Mouse (Mus musculus) embryonic fibroblast, embryonic 13.5 days (primary cell): ENCODE data around the gene Tspan9.

Experiments
- CTCF ChIP-seq: IDR thresholded peaks from 2 replicates; pipeline ENCODE4 v1.5.1; 2011; ENCODE audit warnings: mild to moderate bottlenecking, control low read depth, low read length, moderate library complexity, borderline replicate concordance; ENCODE audit not compliant: insufficient read depth
- POLR2A ChIP-seq: IDR thresholded peaks from 2 replicates; pipeline ENCODE4 v1.6.1; 2011; ENCODE audit warnings: low read depth, mild to moderate bottlenecking, control low read depth, low read length, moderate library complexity

DNA sequence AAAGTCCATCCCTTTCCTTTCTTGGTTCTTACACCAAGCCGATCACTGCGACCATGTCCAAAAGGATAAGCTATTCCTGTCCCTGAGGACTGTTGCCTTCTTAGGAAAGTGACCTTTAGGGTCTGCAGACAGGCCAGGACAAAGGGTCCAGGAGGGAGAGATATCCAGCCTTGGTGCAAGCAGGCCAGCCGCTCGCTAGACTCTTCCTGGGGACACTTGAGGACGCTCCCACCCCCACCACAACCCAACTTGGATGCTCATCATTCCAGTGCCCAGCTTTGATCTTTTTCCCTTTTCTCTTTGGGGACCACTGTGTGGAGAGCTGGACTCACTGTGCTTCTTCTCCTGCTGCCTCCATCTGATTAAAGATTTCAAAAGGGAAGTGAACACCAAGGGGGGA, 214.7 kb downstream of the Tspan9 start:
- TF ChIP-seq CTCF = no peak
- no peak for TF ChIP-seq POLR2A
